Mouse (Mus musculus): ENCODE measurements around the gene Cox15. TPM values are rescaled to one million over a fixed set of nuclear protein-coding genes. Genes with fewer than 3 reads are reported as not detected.

Cox15 gene
- total RNA-seq, 2 experiments from 2014 or later = 31.9 to 34.3 TPM

GRCm38 (mm10) chr19:43762410-43762809, 9.6 kb upstream of the Cox15 start:
- no peak for DNase-seq
- intact Hi-C loops (cut with DNase I) = no loop called here

GRCm38 (mm10) chr19:43761543-43762256, 8.9 kb upstream of the Cox15 start:
- intact Hi-C loops (cut with DNase I) = no loop called here
- DNase-seq = no peak

- intact Hi-C loops (cut with DNase I) = no loop called here
- DNase-seq = peak; percentile 68 to 84
These were observed 7.7 kb upstream of the Cox15 start for GRCm38 (mm10) chr19:43760504-43760903.

- no peak for DNase-seq
- intact Hi-C loops (cut with DNase I) = loop anchor here (5.0 to 10.0 kb wide), 3 partner anchors 123 to 320 kb away; no protein-coding TSS in a partner anchor
These were observed 2.1 kb upstream of the Cox15 start for GRCm38 (mm10) chr19:43754872-43755271.

GRCm38 (mm10) chr19:43754237-43754636, 1.4 kb upstream of the Cox15 start:
- no peak for DNase-seq
- intact Hi-C loops (cut with DNase I) = loop anchor here (5.0 to 10.0 kb wide), 2 partner anchors 222 to 321 kb away; no protein-coding TSS in a partner anchor

GRCm38 (mm10) chr19:43753226-43753835, 531 bp upstream of the Cox15 start:
- intact Hi-C loops (cut with DNase I) = loop anchor here (2.0 to 10.0 kb wide), 3 partner anchors 79 to 321 kb away; partner anchors contain the start of gene Slc25a28
- DNase-seq = peak; percentile 90 to 92

- DNase-seq = no peak
- intact Hi-C loops (cut with DNase I) = loop anchor here (5.0 to 10.0 kb wide), 2 partner anchors 218 to 325 kb away; no protein-coding TSS in a partner anchor
These were observed 2.8 kb downstream of the Cox15 start for GRCm38 (mm10) chr19:43750008-43750407.

GRCm38 (mm10) chr19:43747877-43748276, 4.9 kb downstream of the Cox15 start:
- DNase-seq = no peak
- intact Hi-C loops (cut with DNase I) = no loop called here

GRCm38 (mm10) chr19:43745740-43746139, 7.1 kb downstream of the Cox15 start:
- DNase-seq = no peak
- intact Hi-C loops (cut with DNase I) = no loop called here

GRCm38 (mm10) chr19:43743401-43743800, 9.4 kb downstream of the Cox15 start:
- intact Hi-C loops (cut with DNase I) = no loop called here
- DNase-seq = no peak

GRCm38 (mm10) chr19:43738409-43738808, 14.4 kb downstream of the Cox15 start:
- intact Hi-C loops (cut with DNase I) = no loop called here
- DNase-seq = no peak

- DNase-seq = no peak
- intact Hi-C loops (cut with DNase I) = no loop called here
These were observed 21.6 kb downstream of the Cox15 start for GRCm38 (mm10) chr19:43731157-43731556.

GRCm38 (mm10) chr19:43730037-43730428, 22.8 kb downstream of the Cox15 start:
- intact Hi-C loops (cut with DNase I) = no loop called here
- no peak for DNase-seq

GRCm38 (mm10) chr19:43729296-43730036, 23.3 kb downstream of the Cox15 start:
- intact Hi-C loops (cut with DNase I) = no loop called here
- peak; percentile 13 to 28 for DNase-seq

- DNase-seq = no peak
- intact Hi-C loops (cut with DNase I) = no loop called here
These were observed 26.2 kb downstream of the Cox15 start for GRCm38 (mm10) chr19:43726510-43727146.

- no peak for DNase-seq
- intact Hi-C loops (cut with DNase I) = no loop called here
These were observed 28.0 kb downstream of the Cox15 start for GRCm38 (mm10) chr19:43724821-43725220.

- intact Hi-C loops (cut with DNase I) = no loop called here
- DNase-seq = no peak
These were observed 28.6 kb downstream of the Cox15 start for GRCm38 (mm10) chr19:43724194-43724593.

GRCm38 (mm10) chr19:43723501-43723900, 29.3 kb downstream of the Cox15 start:
- DNase-seq = no peak
- intact Hi-C loops (cut with DNase I) = no loop called here

GRCm38 (mm10) chr19:43722891-43723290, 29.9 kb downstream of the Cox15 start:
- DNase-seq = no peak
- intact Hi-C loops (cut with DNase I) = no loop called here

GRCm38 (mm10) chr19:43720061-43720460, 32.7 kb downstream of the Cox15 start:
- no peak for DNase-seq
- intact Hi-C loops (cut with DNase I) = no loop called here

- intact Hi-C loops (cut with DNase I) = no loop called here
- DNase-seq = no peak
These were observed 40.8 kb downstream of the Cox15 start for GRCm38 (mm10) chr19:43711971-43712370.
